Mouse (Mus musculus) small intestine, adult 2 months (tissue): ENCODE measurements around the gene Il22ra2.

Source experiments
- CTCF ChIP-seq: fragments of 200-500 bp; IDR thresholded peaks from 2 replicates; pipeline ENCODE4 v1.5.1; 2012; ENCODE audit warnings: low read depth, mild to moderate bottlenecking, control low read depth, inconsistent platforms, low read length, moderate library complexity, mixed read lengths; ENCODE audit not compliant: insufficient replicate concordance, insufficient read length; ENCODE audit errors: extremely low read depth
- POLR2A ChIP-seq: fragments of 200-500 bp; IDR thresholded peaks from 2 replicates; pipeline ENCODE4 v1.6.1; 2012; ENCODE audit warnings: low read depth, mild to moderate bottlenecking, control low read depth, inconsistent platforms, low read length, moderate library complexity

- peak; percentile 23; the same call in 1 of the 2 replicates for TF ChIP-seq POLR2A
- TF ChIP-seq CTCF = no peak
Observed at GRCm38 (mm10) chr10:19594201-19594905, 27.4 kb upstream of the Il22ra2 start.
